Mouse (Mus musculus): ENCODE results near the gene Ficd. TPM values are rescaled to one million over a fixed set of nuclear protein-coding genes. Genes with fewer than 3 reads are reported as not detected.

Ficd gene
- polyA plus RNA-seq, 1 experiment = 8.2 TPM

DNA sequence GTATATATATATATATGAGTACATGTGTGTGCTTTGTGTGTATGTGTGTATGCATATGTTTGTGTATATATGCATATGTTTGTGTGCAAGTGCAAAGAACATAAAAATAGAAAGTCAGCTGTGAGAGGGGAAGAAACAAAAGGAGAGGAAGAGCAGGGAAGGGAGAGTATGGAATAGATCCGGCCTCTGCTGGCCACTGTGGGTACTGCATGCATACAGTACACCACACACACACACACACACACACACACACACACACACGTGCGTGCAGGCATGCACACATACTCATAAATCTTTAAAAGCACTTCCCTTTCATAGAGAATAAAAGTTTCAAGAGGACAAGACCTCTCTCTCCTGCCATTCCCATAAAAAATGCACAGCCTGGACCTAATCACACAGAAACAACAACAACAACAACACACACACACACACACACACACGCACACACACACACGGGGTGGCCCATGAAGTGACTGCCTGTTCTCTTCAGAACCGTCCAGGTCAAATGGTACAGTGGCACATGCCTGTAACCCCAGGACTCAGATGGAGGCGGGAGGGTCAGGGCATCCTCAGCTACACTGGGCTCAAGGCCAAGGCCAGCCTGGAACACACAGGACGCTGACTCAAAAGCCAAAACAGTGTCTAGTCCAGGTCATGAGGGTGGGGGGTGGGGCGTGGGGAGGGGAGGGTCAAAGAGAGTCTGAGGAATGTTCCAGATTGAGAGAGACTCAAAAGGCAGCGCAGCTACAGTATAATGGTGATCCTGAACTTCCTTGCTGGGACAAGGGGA lies 13.2 kb upstream of the Ficd start:
- DNase-seq = no peak
- H3K27me3 ChIP-seq (ENCODE audit: control insufficient read depth, insufficient read depth, low read length) = no peaks in the 10 kb centered on the region
- no peaks in the 10 kb centered on the region for H3K4me1 ChIP-seq (replicated peaks; ENCODE audit: control insufficient read depth, insufficient read depth, low read length)
- no peak for TF ChIP-seq CTCF (IDR thresholded peaks at IDR 0.05; ENCODE audit: borderline replicate concordance, control insufficient read depth, extremely low read depth, insufficient read depth, low read length, poor library complexity)
- no peak for TF ChIP-seq POLR2A (IDR thresholded peaks at IDR 0.05; ENCODE audit: control insufficient read depth, extremely low read depth, insufficient read depth, low read length, poor library complexity)
- no peaks in the 10 kb centered on the region for H3K36me3 ChIP-seq (ENCODE audit: control insufficient read depth, insufficient read depth, low read length)
- no peak overlapping the region for H3K27ac ChIP-seq (ENCODE audit: control insufficient read depth, insufficient read depth, low read length)
- H3K4me3 ChIP-seq (ENCODE audit: control insufficient read depth, insufficient read depth, low read length) = no peak overlapping the region
- 92% methylated on average over 10 of the region's 10 CpGs for whole genome bisulfite sequencing

DNA sequence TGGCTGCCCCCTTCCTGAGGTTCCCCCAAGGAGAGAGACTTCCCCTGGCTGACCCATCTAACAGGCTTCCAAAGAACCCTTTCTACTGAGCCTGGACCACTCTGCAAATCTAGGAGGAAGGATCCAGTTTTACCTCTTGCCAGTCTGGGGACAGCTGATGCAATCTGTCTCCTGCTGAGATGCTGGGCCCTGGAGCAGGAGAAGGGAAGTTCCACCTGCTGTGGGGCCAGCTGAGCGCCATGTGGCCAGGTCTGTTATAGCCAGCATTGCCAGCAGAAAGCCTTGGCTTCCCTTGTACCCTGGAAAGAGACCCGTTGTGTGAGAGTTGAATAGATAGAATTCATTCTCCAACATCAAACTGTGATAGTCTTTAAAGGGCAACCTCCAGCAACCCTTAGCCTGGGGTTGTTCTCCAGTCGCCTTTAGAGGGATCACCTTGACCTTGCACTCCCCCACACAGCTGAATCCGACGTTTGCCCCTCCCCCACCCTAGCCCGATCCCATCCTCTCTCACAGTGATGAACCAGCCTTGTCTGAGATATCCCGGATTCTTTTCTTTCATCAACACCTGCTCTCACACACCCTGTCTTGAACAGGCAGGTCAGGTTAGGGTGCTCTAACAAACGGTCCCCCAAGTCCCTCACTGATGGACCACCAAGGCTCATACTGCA lies 11.9 kb upstream of the Ficd start:
- no peak for DNase-seq
- TF ChIP-seq CTCF (IDR thresholded peaks at IDR 0.05; ENCODE audit: borderline replicate concordance, control insufficient read depth, extremely low read depth, insufficient read depth, low read length, poor library complexity) (no peak), POLR2A (IDR thresholded peaks at IDR 0.05; ENCODE audit: control insufficient read depth, extremely low read depth, insufficient read depth, low read length, poor library complexity) (no peak)
- WGBS = 46% methylated on average over 8 of the region's 8 CpGs
- no peaks in the 10 kb centered on the region for H3K27me3 ChIP-seq (ENCODE audit: control insufficient read depth, insufficient read depth, low read length)
- H3K4me3 ChIP-seq (ENCODE audit: control insufficient read depth, insufficient read depth, low read length) = no peak overlapping the region
- no peaks in the 10 kb centered on the region for H3K4me1 ChIP-seq (replicated peaks; ENCODE audit: control insufficient read depth, insufficient read depth, low read length)
- no peaks in the 10 kb centered on the region for H3K36me3 ChIP-seq (ENCODE audit: control insufficient read depth, insufficient read depth, low read length)
- no peak overlapping the region for H3K27ac ChIP-seq (ENCODE audit: control insufficient read depth, insufficient read depth, low read length)

DNA sequence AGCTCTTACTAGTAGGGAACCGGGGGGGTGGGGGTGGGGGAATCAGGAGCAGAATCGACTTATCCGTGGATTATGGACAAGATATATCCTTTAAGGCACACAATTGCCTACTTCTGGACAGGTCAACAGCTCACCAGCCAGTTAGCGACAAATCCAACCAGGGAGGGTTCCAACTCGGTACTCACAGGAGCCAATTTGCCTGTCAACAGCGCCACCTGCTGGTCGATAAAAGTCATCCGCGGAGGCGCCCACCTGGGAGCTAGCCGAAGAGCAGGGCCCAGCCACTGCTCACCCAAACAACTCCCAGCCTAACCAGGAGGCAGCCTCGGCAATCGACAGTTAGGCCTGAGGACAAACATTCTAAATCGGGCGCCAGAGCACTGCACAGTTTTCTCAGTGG lies 11.2 kb upstream of the Ficd start, which contains the start of gene 1700069L16Rik:
1700069L16Rik (minus strand) TSS at position 327 of the 400 bp plus-strand sequence.
- H3K4me1 ChIP-seq (replicated peaks; ENCODE audit: control insufficient read depth, insufficient read depth, low read length) = no peaks in the 10 kb centered on the region
- H3K4me3 ChIP-seq (ENCODE audit: control insufficient read depth, insufficient read depth, low read length) = no peak within 1 kb of the TSS
- H3K27ac ChIP-seq (ENCODE audit: control insufficient read depth, insufficient read depth, low read length) = no peak within 1 kb of the TSS
- DNase-seq = peak; percentile 66
- 6% methylated on average over 15 of the region's 15 CpGs for WGBS
- TF ChIP-seq CTCF (IDR thresholded peaks at IDR 0.05; ENCODE audit: borderline replicate concordance, control insufficient read depth, extremely low read depth, insufficient read depth, low read length, poor library complexity) (peak; percentile 89), POLR2A (IDR thresholded peaks at IDR 0.05; ENCODE audit: control insufficient read depth, extremely low read depth, insufficient read depth, low read length, poor library complexity) (no peak)
- no peaks in the 10 kb centered on the region for H3K27me3 ChIP-seq (ENCODE audit: control insufficient read depth, insufficient read depth, low read length)
- no peaks in the 10 kb centered on the region for H3K36me3 ChIP-seq (ENCODE audit: control insufficient read depth, insufficient read depth, low read length)

DNA sequence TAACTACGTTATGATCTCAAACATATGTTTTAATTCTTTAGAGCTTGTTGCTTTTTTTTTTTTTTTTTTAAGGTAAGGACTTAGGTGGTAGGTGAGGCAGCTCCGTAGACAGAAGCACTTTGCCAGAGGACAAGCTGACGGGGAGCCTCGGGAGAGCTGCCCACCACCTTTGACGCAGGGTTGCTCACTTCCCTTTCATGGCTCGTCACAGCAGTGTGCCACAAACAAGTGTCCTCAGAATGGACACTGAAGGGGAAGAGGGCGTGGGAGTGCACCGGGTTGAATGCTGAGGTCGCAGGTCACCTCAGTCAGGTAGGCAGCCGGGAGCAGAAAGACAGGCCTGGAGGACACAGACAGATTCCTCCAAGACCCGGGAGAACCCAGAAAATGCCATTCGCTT lies 10.2 kb upstream of the Ficd start:
- no peak for TF ChIP-seq POLR2A (IDR thresholded peaks at IDR 0.05; ENCODE audit: control insufficient read depth, extremely low read depth, insufficient read depth, low read length, poor library complexity)
- TF ChIP-seq CTCF (IDR thresholded peaks at IDR 0.05; ENCODE audit: borderline replicate concordance, control insufficient read depth, extremely low read depth, insufficient read depth, low read length, poor library complexity) = no peak
- Histone ChIP-seq H3K36me3 (ENCODE audit: control insufficient read depth, insufficient read depth, low read length) (no peaks in the 10 kb centered on the region), H3K27ac (ENCODE audit: control insufficient read depth, insufficient read depth, low read length) (no peak overlapping the region), H3K4me1 (replicated peaks; ENCODE audit: control insufficient read depth, insufficient read depth, low read length) (no peaks in the 10 kb centered on the region), H3K27me3 (ENCODE audit: control insufficient read depth, insufficient read depth, low read length) (no peaks in the 10 kb centered on the region), H3K4me3 (ENCODE audit: control insufficient read depth, insufficient read depth, low read length) (no peak overlapping the region)
- DNase-seq = no peak
- 66% methylated on average over 12 of the region's 12 CpGs for WGBS

DNA sequence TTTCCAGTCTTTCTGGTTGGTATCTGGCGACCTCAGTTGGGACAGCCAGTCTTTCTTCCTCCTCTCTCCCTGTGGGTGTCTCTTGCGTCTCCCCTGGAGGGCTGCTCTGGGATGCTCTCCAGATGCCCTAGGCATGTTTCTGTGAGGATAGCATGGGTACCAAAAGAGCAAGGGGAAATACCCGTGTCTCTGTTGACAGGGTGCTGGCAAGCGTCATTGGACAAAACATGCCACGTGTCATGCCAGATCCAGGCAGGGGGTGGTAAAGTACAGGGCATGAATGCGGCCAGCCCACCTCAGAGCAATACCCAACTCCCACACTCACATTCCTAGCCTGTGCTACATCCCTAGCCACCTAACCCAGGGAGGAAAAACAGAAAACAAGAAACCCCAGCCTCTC lies 9.0 kb upstream of the Ficd start:
- Histone ChIP-seq H3K27me3 (ENCODE audit: control insufficient read depth, insufficient read depth, low read length) (no peaks in the 10 kb centered on the region), H3K4me3 (ENCODE audit: control insufficient read depth, insufficient read depth, low read length) (no peak overlapping the region), H3K27ac (ENCODE audit: control insufficient read depth, insufficient read depth, low read length) (no peak overlapping the region), H3K36me3 (ENCODE audit: control insufficient read depth, insufficient read depth, low read length) (no peaks in the 10 kb centered on the region), H3K4me1 (replicated peaks; ENCODE audit: control insufficient read depth, insufficient read depth, low read length) (no peaks in the 10 kb centered on the region)
- no peak for DNase-seq
- TF ChIP-seq POLR2A (IDR thresholded peaks at IDR 0.05; ENCODE audit: control insufficient read depth, extremely low read depth, insufficient read depth, low read length, poor library complexity) = no peak
- TF ChIP-seq CTCF (IDR thresholded peaks at IDR 0.05; ENCODE audit: borderline replicate concordance, control insufficient read depth, extremely low read depth, insufficient read depth, low read length, poor library complexity) = no peak
- WGBS = 76% methylated on average over 6 of the region's 6 CpGs

DNA sequence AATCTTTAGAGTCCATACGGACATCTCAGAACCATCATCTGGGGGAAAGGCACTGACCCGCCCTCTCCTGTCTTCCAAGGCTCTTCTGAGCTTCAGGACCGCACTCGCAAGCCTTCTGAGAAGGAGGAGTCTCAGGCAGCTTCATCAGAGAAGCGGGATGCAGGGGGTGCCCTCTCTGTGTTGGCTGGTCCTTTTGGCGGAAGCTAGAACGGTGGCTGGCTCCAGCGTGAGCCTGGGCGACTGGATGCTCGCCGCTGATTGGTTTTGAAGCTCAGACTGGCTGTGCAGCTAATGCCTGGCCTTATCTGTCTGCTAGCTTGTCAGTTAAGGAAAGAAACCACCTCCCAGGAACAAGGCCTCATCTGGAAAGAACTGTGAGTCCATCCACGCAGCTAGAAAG lies 8.4 kb upstream of the Ficd start:
- H3K27me3 ChIP-seq (ENCODE audit: control insufficient read depth, insufficient read depth, low read length) = no peaks in the 10 kb centered on the region
- no peak for TF ChIP-seq CTCF (IDR thresholded peaks at IDR 0.05; ENCODE audit: borderline replicate concordance, control insufficient read depth, extremely low read depth, insufficient read depth, low read length, poor library complexity)
- no peak for TF ChIP-seq POLR2A (IDR thresholded peaks at IDR 0.05; ENCODE audit: control insufficient read depth, extremely low read depth, insufficient read depth, low read length, poor library complexity)
- no peak overlapping the region for H3K4me3 ChIP-seq (ENCODE audit: control insufficient read depth, insufficient read depth, low read length)
- no peaks in the 10 kb centered on the region for H3K4me1 ChIP-seq (replicated peaks; ENCODE audit: control insufficient read depth, insufficient read depth, low read length)
- H3K36me3 ChIP-seq (ENCODE audit: control insufficient read depth, insufficient read depth, low read length) = no peaks in the 10 kb centered on the region
- H3K27ac ChIP-seq (ENCODE audit: control insufficient read depth, insufficient read depth, low read length) = no peak overlapping the region
- 74% methylated on average over 12 of the region's 12 CpGs for WGBS
- DNase-seq = no peak
